Mouse (Mus musculus) erythroblast, embryonic 14.5 days (primary cell): ENCODE measurements around the gene Kcnn4. TPM values are rescaled to one million over a fixed set of nuclear protein-coding genes. Genes with fewer than 3 reads are reported as not detected.

Experiments used
- H3K27me3 ChIP-seq: 2 replicates; pipeline ENCODE4 v1.6.1; 2012; ENCODE audit warnings: inconsistent platforms; ENCODE audit not compliant: control insufficient read depth
- H3K36me3 ChIP-seq: 2 replicates; pipeline ENCODE4 v1.6.1; 2012; ENCODE audit warnings: mild to moderate bottlenecking, inconsistent platforms; ENCODE audit not compliant: control insufficient read depth
- H3K4me1 ChIP-seq: 2 replicates; pipeline ENCODE4 v1.6.1; 2012; ENCODE audit warnings: inconsistent platforms; ENCODE audit not compliant: control insufficient read depth
- H3K4me3 ChIP-seq: replicated peaks from 2 replicates; pipeline ENCODE3; 2012; ENCODE audit warnings: moderate library complexity, mild to moderate bottlenecking, inconsistent platforms
- H3K9me3 ChIP-seq: 2 replicates; pipeline ENCODE4 v1.6.1; 2012; ENCODE audit warnings: low read length, inconsistent platforms, mixed read lengths; ENCODE audit not compliant: control insufficient read depth
- GATA1 ChIP-seq: IDR thresholded peaks from 2 replicates; pipeline ENCODE4 v1.6.1; 2012; ENCODE audit warnings: low read length, inconsistent platforms, mixed read lengths
- TAL1 ChIP-seq: IDR thresholded peaks from 3 replicates; pipeline ENCODE4 v1.6.1; 2012; ENCODE audit warnings: low read length, inconsistent platforms, mixed read lengths
- polyA plus RNA-seq: library from polyadenylated mRNA; stranded (reverse); fragments of >175 nt; gene quantifications from 2 replicates; pipeline ENCODE4 v1.2.3, GENCODE M21; 2012

Gene Kcnn4
- polyA plus RNA-seq, 1 experiment = 56.1 TPM

DNA sequence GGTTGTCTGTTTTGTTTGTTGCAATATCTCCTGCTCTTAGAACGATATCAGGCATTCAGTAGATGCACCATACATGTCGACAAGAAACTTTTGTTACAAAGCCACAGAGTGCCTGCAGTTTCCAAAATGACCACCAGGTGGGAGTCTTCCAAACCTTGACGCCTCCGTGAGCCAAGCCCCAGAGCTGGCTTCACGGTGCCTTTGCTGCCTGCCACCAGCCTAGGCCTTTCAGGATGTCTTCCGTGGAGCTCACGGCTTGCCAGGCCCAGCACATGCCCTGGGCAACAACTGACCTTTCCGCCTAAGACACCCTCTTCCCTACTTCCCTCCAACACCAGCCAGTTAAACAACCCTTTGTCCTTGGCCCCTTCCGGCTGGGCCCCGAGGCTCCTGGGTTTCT lies 5.2 kb upstream of the Kcnn4 start:
- Histone ChIP-seq H3K9me3 (peaks cover 5% of the 10 kb centered on the region), H3K36me3 (peaks cover 11% of the 10 kb centered on the region), H3K4me1 (peaks cover 71% of the 10 kb centered on the region), H3K4me3 (peak overlapping the region; percentile 35), H3K27me3 (peaks cover 15% of the 10 kb centered on the region)
- no peak for TF ChIP-seq TAL1
- TF ChIP-seq GATA1 = no peak

DNA sequence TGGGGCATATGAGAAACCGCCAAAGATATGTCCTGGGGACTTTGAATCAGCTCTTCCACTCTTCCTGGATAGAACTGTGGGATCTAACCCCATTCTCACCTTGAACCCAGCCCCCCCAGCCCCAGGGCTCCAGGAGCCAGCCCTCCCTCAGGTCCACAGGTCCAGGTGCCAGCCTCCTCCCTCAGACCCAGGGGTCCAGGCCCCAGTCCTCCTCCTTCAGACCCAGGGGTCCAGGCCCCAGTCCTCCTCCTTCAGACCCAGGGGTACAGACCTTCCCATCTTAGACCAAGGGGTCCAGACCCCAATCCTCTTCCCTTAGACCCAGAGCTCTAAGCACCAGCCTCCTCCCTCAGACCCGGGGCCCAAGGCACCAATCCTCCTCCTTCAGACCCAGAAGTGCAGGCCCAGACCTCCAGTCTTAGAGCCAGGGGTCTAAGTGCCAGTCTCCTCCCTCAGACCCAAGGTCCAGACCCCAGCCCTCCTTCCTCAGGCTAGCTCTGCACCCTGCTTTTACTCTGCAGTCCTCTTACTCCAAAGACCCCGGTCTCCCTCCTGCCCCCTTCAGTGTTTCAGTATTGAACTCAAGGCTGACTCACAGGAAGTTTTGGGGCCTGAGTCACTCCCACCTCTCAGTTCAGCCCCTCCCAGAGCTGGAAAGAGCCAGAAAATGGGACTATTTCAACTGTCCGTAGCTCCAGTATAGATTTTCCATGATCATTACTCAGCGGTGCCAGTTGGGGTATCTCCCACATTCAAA lies 4.6 kb upstream of the Kcnn4 start:
- no peak for TF ChIP-seq GATA1
- no peak for TF ChIP-seq TAL1

DNA sequence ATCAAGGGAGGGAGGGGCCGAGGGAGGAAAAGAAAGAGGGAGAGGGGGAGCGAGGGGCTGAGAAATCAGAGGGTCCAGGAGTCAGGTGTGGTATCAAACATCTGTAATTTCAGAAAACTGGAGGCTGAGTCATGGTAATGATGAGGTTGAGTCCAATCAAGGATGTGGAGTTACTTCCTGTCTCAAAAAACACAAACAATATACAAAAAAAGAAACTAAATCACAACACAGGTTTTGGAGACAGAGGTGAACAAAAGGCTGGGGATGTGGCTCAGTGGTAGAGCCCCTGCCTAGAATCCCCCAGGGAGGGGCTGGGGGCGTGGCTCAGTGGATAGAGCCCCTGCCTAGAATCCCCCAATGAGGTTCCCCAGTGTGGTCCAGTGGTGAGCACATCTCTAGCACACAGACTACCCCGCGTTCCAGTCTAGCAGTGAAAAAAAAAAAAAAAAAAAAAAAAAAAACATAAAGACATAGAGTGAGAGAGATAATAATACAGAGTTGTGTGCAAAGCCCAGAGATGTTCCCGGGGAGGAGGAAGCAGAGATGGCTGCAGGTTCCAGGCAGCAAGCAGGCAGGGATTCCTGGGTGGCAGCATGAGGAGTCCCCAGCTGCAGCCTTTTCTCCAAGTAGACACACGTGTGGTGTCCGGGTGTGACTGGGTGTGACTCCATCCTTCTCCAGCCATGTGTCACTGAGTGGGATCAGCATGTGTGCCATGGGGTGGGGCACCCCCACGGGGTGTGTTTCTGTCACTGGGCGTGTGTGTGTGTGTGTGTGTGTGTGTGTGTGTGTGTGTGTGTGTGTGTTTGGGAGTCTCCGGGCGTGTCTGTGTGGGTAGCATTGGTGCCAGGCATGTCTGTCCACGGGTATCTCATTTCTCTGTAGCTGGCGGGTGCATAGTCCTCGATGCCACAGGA lies 3.1 kb upstream of the Kcnn4 start:
- TF ChIP-seq GATA1 (no peak), TAL1 (no peak)
- peaks cover 11% of the 10 kb centered on the region for H3K27me3 ChIP-seq
- H3K36me3 ChIP-seq = peaks cover 31% of the 10 kb centered on the region
- H3K4me3 ChIP-seq = peak overlapping the region; percentile 48
- peaks cover 2% of the 10 kb centered on the region; the same call in 1 of the 2 replicates for H3K9me3 ChIP-seq
- H3K4me1 ChIP-seq = peaks cover 86% of the 10 kb centered on the region

More for the DNA sequence above, 4.6 kb upstream of the Kcnn4 start:
- Histone ChIP-seq H3K9me3 (peaks cover 5% of the 10 kb centered on the region), H3K36me3 (peaks cover 16% of the 10 kb centered on the region), H3K4me3 (peak overlapping the region; percentile 35), H3K27me3 (peaks cover 15% of the 10 kb centered on the region), H3K4me1 (peaks cover 77% of the 10 kb centered on the region)

DNA sequence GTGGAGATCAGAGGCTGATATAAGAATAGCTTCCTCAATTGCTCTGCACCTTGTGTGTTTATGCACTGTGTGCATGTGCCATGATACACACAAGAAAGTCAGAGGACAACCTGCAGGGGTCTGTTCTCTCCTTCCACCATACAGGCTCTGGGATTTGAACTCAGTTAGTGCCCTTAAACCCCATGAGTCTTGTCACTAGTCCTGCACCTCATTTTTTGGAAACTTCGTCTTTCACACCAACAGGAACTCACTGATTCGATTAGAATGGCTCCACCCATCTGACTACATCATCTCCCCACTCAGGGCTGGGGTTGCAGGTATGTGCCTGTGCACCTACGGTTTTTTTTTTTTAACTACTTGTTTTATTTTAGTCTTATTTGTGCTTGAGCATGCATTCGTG lies 1.8 kb upstream of the Kcnn4 start:
- Histone ChIP-seq H3K36me3 (peaks cover 43% of the 10 kb centered on the region), H3K9me3 (peaks cover 2% of the 10 kb centered on the region; the same call in 1 of the 2 replicates), H3K4me3 (peak overlapping the region; percentile 19), H3K4me1 (peaks cover 92% of the 10 kb centered on the region), H3K27me3 (peaks cover 5% of the 10 kb centered on the region)
- TF ChIP-seq GATA1 (no peak), TAL1 (no peak)

DNA sequence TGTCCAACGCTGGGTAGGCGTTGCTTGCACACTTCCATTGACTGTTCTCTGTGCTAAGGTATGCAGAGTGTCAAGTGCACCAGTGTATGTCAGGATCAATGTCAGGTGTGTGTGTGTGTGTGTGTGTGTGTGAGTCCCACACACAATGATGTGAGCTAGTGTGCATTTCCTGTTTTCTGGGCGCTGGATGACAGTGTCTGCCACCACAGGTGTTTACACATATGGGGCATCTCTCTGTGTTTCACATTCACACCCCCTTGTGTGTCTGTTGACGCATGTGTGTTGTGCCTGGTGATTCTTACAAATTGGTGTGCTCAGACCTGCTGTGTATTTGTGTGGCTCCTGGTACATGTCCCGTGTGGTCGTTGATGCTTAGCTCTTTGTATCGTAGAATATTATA lies 1.1 kb upstream of the Kcnn4 start:
- Histone ChIP-seq H3K4me1 (peaks cover 93% of the 10 kb centered on the region), H3K36me3 (peaks cover 51% of the 10 kb centered on the region), H3K27me3 (peaks cover 2% of the 10 kb centered on the region; the same call in 1 of the 2 replicates), H3K9me3 (peaks cover 2% of the 10 kb centered on the region; the same call in 1 of the 2 replicates), H3K4me3 (peak overlapping the region; percentile 79)
- TF ChIP-seq GATA1 (no peak), TAL1 (no peak)

DNA sequence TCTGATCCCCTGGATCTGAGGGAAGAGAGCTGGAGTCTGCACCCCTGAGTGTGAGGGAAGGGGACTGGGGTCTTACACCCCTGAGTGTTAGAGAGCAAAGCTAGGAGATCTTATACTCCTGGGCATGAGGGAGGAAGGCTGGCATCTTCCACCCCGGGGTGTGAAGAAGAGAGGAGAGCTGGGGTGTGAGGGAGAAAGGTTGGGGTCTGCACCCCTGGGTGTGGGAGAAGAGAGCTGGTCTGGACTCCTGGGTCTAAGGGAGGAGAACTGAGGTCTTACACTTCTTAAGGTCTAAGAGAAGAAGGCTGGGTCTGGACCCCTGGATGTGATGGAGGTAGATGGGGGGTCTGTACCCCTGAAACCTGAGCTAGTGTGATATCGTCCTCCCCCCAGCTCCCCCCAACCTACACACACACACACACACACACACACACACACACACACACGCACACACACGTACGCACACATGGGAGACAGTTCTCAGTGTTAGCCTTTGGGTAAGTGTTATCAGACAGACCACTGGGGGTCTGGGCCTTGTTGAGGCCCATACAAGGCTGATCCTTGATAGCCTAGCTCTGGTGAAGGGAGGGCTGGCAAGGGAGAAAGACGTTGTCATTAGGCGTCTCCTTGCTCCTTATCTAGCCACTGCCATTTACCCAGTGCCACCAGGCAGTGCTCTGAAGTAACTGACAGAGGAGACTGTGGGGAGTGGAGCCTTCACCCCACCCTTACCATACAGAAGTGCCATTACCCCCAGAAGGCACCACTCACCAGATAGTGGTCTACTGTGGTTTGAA lies 1.1 kb downstream of the Kcnn4 start:
- Histone ChIP-seq H3K27me3 (no peaks in the 10 kb centered on the region), H3K36me3 (peaks cover 69% of the 10 kb centered on the region), H3K4me1 (peaks cover 91% of the 10 kb centered on the region), H3K4me3 (peak overlapping the region; percentile 98), H3K9me3 (peaks cover 2% of the 10 kb centered on the region; the same call in 1 of the 2 replicates)
- TF ChIP-seq GATA1 = peak; percentile 93
- peak; percentile 65 for TF ChIP-seq TAL1

DNA sequence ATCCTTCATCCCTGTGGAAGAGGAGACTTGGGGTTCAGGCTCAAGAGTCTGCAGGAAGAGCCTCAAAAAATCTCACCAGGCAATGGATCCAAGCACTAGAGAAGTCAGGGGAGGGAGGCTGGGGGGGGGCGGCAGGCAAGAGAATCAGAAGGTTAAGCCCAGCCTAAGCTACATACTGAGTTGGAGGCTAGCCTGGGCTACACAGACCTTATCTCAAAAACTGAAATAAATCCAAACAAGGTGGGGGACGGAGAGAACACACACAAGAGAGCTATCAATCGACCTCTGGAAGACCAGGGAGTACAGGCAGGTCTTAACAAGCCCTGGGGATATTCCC lies 1.7 kb downstream of the Kcnn4 start:
- Histone ChIP-seq H3K9me3 (peaks cover 2% of the 10 kb centered on the region; the same call in 1 of the 2 replicates), H3K27me3 (no peaks in the 10 kb centered on the region), H3K4me1 (peaks cover 91% of the 10 kb centered on the region), H3K4me3 (peak overlapping the region; percentile 98), H3K36me3 (peaks cover 75% of the 10 kb centered on the region)
- TF ChIP-seq GATA1 = no peak
- TF ChIP-seq TAL1 = no peak

DNA sequence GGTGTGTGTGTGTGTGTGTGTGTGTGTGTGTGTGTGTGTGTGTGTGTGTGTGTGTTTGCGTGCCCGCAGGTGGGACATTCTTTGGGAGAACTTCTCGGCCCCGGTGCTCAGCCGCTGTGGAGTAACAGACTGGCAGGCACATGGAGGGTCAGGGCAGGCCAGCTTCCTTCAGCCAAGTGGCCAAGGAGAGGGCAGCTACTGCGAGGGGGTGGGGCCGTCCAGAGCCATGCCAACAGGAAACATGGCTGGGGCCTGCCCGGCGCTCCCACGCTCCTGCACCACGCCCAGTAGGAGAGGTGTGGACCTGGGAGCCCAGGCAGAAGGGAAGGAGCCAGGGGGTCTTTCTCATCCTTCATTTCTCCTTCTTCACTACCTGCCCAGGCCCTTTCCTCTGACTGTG lies 2.2 kb downstream of the Kcnn4 start:
- Histone ChIP-seq H3K9me3 (peaks cover 2% of the 10 kb centered on the region; the same call in 1 of the 2 replicates), H3K27me3 (peaks cover 3% of the 10 kb centered on the region; the same call in 1 of the 2 replicates), H3K36me3 (peaks cover 80% of the 10 kb centered on the region), H3K4me3 (peak overlapping the region; percentile 98), H3K4me1 (peaks cover 91% of the 10 kb centered on the region)
- TF ChIP-seq GATA1 (no peak), TAL1 (no peak)
